Mouse (Mus musculus): ENCODE results near the gene Arhgdia. TPM values are rescaled to one million over a fixed set of nuclear protein-coding genes. Genes with fewer than 3 reads are reported as not detected.
"Not testable (repeated sequence)": the region's sequence is repeated elsewhere in the genome, so short reads cannot be mapped to it uniquely, and the experiment has no call there.

The Arhgdia gene
- total RNA-seq, 2 experiments from 2014 or later: 310 to 324 TPM

- no peak for DNase-seq (ENCODE audit: low spot score in 2 of 2)
Observed at GRCm38 (mm10) chr11:120615167-120615566, 33.7 kb upstream of the Arhgdia start.

DNA sequence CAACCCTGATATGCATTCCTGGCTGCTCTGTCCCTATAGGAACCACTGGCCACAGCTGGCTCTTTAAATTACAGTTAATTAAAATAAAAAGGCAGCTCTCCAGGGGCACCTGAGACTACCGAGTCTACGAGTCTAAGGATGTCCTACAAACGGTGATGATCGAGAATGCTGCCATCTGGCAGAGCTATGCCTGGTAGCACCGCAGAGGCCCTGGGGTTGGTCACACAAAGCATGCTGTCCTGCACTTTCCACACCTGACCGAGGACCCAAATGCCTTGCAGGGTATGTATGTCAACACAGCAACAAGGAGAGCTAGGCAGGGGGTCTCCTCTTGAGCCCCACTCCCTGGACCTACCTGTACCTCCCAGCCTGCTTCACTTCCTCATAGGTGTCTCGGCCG, 32.6 kb upstream of the Arhgdia start:
- no peak for DNase-seq (ENCODE audit: low spot score in 2 of 2)

DNA sequence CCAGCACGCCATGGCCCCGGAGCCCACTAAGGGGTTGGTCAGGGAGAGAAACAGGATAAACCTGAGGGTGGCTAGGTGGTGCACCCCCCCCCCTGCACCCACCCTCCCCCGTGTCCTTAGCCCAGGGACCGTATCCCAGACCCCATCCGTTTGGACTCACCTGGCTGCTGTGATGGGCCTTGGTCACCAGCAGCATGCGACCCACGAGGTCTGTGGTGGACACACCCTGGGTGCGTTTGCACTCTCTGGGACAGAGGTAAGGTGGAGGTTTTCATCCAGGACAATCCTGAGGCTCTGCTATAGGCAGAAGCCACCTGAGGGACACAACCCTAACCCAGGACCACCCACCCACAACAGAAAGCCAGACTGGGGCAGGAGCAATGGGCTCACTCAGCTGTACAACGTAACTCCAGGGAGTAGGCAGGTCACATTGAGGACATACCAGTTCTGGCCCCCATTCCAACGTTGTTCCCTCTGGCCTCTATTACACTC, 32.1 kb upstream of the Arhgdia start:
- DNase-seq (ENCODE audit: low spot score in 2 of 2): no peak

DNA sequence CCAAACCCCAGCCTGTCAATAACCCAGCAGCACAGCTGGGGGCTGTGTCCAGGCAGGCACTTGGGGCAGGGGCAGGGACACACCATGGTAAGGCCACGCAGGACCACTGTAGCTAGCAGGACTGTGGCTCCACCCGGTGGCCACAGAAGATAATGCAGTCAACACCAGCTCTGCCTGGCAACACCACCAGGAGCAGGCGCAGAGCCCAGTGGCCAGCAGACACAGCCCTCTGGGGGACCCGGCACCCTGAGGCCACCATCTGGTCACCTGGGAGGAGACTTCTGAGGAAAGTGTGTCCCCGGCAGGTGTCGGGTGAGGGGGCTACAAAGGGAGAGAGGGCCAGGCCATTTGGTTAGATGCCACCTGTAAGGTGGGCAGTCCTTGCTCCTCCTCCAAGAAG, 31.3 kb upstream of the Arhgdia start:
- peak; percentile 47 to 54 for DNase-seq (ENCODE audit: low spot score in 2 of 2)

- DNase-seq (ENCODE audit: low spot score in 2 of 2): no peak
Observed at GRCm38 (mm10) chr11:120610477-120611046, 29.1 kb upstream of the Arhgdia start.

DNA sequence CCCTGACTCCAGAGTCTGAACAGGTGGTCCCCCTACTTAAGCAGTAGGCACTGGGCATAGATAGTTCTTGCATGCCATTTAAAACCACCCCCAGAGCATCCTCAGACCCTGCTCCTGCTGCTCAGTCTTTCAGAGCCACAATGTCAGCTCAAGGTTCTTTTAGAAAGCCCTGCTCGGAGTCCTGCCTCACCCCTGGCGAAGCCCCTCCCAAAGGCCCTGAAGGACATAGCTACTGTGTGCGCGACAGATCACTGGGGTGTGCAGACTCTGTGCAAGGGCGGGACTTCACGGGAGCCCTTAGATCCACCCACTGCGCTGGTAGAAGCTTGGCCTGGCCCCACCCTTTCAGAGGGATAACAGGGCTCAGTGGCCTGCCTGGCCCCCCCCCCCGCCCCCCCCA, 27.8 kb upstream of the Arhgdia start:
- no peak for DNase-seq (ENCODE audit: low spot score in 2 of 2)

- no peak for DNase-seq (ENCODE audit: low spot score in 2 of 2)
Observed at GRCm38 (mm10) chr11:120608241-120609034, 27.0 kb upstream of the Arhgdia start, which contains the start of gene Npb. Npb (plus strand) TSS chr11:120608477.

DNA sequence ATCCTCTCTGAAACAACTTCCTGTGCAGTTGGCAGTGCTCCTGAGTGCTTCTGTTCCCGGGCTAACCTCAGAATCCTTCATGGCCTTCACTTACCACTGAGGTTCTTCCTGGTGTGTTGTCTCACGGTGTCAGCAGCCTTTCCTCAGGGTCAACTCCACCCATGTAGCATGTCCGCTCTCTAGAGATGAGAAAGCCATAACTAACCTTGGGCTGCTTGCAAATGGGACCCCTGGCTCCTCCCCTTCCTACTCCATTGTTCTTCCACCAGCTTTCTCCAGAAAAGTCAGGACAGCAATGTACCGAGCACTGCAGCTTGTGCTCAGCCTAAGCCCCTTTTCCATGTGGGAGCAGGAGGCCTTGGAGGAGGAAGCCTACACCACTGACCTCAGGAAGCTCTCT, 25.3 kb upstream of the Arhgdia start:
- DNase-seq (ENCODE audit: low spot score in 2 of 2): no peak

GRCm38 (mm10) chr11:120605667-120606066, 24.2 kb upstream of the Arhgdia start:
- DNase-seq (ENCODE audit: low spot score in 2 of 2): no peak

- DNase-seq (ENCODE audit: low spot score in 2 of 2): no peak
Observed at GRCm38 (mm10) chr11:120603545-120603944, 22.1 kb upstream of the Arhgdia start.

DNA sequence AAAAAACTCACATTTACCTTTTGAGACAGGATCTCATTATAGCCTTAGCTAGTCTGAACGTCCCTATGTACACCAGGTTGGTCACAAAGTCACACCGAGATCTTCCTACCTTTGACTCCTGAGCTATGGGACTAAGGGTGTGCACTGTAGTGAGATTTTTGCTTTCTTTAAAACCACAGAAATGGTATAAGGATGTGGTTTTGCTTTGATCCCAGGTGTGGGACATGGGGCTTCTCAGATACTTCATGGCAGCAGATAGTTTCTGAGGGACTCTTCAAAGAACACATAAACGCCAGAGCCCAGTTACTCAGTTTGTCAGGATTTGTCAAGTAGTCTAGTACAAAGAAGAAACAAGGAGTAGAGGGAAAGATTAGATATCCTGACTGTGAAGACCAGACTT, 19.3 kb upstream of the Arhgdia start:
- no peak for DNase-seq (ENCODE audit: low spot score in 2 of 2)

DNA sequence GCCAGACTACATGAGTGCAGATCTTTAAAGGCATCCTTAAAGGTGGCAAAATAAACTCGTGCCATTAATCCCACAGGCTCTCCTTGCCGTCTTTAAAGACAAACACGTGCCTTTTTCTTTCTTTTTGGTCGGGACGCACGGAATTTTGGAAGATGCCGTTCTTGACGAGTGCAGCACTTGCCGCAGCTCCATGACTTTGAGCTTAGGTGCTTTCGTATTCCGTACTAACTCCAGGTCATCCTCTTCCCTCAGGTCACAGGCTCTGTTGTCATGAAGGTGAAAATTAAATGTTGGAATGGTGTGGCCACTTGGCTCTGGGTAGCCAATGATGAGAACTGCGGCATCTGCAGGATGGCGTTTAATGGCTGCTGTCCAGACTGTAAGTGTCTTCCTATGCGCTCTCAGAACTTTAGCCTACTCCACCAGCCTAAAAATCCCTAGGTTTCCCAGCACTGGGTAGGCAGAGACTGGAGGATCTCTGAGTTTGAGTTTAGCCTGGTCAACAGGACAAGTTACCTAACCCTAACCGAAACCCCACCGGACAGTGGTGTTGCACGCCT, 17.6 kb upstream of the Arhgdia start:
- DNase-seq (ENCODE audit: low spot score in 2 of 2): no peak

DNA sequence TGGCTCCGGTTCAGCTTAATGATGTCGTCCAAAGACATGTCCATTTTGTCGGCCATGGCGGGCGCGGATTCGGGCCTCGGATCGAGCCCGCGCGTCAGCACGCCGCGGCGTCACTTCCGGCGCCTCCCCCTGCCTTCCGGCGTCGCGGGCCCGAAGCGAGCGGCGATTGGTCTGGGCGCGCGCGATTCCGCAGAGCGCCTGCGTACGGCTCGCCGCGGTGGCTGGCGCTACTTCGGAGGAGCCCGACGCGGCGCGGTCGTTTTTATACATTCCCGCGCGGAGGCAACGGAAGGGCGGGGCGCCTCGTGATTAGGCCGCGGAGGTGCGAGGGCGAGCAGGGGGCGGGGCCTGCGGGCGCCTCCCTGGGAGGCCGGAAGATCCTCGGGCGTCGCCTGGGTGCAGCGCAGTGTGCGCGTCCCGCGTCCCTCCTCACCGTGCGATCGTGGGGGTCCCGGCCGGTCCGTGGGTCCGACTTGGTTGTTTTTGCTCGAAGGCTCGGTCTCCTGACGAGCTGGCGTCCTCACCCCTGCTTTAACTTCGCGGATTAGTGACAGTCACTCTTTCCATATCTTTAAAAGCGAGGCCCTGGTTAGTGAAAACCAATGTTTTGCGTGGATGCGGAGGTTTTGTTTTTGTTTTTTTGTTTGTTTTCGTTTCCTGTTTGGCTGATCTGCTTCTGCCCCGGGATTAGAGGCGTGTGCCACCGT, 17.0 kb upstream of the Arhgdia start, which contains the start of the genes Alyref and Anapc11:
Alyref (minus strand) TSS at position 83 of the 707 bp plus-strand sequence.
Anapc11 (plus strand) TSS at position 139 of the 707 bp plus-strand sequence.
- peak; percentile 92 to 96 for DNase-seq (ENCODE audit: low spot score in 2 of 2)

DNA sequence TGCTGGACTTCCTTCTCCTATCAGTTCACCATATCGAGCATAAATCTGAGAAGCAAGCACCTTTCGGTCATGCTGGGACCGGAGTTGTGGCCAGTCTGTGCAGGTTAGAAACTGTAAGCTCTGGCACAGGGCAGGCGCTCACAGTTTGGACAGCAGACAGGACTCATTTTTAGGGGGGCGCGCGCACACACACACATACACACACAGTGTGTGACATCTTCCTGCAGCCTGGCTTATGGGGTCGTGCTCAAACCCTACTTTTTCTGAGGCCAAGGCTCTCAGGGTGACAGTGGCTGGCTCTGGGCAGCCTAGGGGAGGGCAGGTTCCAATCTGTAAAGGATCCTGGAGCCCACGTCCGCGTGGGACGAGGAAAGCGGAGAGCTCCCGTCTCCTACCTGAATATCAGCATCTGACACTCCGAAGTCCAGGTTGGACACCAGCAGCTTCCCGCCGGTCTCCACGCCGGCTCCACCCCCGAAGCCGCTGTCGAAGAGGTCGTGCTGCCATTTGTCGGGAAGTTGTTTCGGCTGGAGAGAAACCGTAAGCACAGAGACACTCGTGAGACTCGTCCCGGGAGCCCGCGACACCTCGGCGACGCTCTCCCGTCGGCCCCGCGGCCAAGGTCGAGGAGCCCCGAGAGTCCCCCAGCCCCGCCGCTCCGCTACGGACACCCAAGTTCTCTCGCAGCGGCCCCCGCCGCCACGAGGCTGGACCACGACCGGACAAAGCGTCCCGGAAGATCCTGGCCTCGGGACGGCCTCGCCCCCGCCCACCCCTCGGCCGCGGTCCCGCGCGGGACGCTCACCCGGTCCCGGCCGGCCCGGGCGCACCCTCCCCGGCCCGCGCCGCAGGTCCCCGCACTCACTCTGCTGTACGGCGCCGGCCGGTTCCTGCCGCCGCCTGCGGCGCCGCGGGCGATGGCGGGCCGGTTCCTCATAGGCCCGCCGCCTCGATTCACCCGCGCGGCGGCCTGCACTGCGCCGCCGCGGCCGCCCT, 16.1 kb upstream of the Arhgdia start:
- DNase-seq (ENCODE audit: low spot score in 2 of 2): no peak

DNA sequence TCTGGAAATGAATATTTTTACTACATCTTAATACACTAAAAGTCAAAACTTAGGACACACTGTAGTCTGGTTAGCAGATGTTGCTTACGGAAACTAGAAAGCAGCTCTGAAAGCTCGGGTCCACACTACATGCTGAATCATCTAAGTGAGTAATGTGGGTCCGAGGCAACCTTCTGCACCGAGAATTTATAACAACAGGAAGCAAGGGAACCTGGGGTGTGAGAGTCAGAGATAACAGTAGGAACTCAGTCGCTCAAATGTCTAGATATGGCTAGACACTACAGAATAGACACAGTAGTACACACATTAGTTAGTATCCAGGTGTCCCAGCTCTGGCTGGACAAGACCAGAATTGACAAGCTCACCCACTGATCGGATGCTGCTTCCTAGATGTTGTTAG, 7.1 kb upstream of the Arhgdia start:
- DNase-seq (ENCODE audit: low spot score in 2 of 2): no peak

DNA sequence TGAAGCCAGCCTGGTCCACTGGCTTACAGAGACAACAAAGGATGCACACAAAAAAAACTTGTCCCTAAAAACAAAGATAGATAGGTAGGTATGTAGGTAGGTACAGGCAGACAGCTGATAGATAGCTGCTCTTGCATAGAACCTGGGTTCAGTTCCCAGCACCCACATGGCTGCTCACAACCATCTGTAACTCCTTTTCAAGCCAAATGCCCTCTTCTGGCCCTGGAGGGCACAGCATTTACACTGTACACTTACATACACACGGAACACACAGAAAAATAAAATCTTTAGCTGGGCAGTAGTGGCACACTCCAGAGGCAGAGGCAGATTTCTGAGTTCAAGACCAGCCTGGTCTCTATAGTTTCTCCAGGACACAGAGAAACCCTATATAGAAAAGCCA, 2.5 kb upstream of the Arhgdia start:
- no peak for DNase-seq (ENCODE audit: low spot score in 2 of 2)

GRCm38 (mm10) chr11:120582982-120583293, 1.5 kb upstream of the Arhgdia start:
- not testable (repeated sequence) for DNase-seq (ENCODE audit: low spot score in 2 of 2)

DNA sequence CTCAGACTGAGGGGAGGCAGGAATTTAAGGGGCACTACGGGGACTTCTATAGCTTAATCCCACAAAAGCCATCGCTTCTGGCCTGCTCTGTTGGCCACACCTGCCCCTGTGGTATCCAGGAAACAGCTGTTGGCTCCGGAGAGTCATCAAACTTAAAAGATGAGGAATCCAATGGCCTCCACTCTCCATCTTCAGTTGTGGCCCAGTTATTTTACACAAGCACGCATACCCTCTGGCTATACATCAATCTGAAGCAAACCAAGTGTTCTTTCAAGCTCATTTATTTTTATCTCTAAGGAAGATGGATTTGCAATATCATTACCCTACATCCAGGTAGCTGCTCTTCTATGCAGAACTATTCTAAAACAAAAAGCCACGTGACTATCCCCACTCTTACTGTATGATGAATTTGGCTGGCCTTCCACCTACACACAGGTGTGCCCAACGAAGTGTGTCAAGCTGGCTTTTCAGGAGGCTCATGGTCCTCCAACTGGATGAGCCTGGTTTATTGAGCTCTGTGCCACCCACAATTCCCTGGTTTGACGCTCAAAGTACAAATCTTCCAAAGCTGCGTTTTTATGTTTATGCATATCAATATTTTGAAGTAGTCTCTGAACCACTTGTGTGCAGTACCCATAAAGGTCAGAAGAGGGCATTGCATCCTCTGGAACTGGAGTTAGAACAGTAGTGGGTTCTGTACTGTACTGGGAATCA, 1.0 kb upstream of the Arhgdia start:
- DNase-seq (ENCODE audit: low spot score in 2 of 2): no peak

DNA sequence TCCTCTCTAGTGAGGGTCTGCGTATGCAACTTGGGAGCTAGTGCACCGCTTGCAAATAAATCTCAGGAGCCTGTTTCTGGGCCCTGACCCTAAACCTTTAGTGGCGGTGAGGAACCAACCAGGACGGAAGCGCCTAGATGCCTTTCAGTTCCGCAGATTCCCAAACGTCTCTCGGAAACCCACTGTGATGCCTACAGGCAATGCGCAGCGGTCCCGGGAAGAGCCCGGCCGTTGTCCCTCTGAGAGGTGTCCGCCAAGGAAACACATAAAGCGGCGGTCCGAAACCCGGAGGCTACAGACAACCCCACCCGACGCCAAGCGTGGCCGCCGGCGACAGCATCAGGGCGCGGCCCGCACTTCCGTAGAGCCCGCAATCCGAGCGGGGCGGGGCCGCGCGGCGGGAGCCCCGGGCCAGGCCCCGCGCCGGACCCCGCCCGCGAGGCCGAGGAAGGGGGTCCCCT, 523 bp downstream of the Arhgdia start:
- peak in 1 of 2 experiments; percentile 36 for DNase-seq (ENCODE audit: low spot score in 2 of 2)

- no peak for DNase-seq (ENCODE audit: low spot score in 2 of 2)
Observed at GRCm38 (mm10) chr11:120580190-120580589, 1.2 kb downstream of the Arhgdia start.
